Mouse (Mus musculus): ENCODE measurements around the gene Gng3. TPM values are rescaled to one million over a fixed set of nuclear protein-coding genes. Genes with fewer than 3 reads are reported as not detected.

Gng3 gene
- polyA plus RNA-seq, 1 experiment from 2014 or later: 25.2 TPM

GRCm38 (mm10) chr19:8821146-8821545 lies 17.8 kb downstream of the Gng3 start:
- no peaks in the 10 kb centered on the region for H3K27me3 ChIP-seq (replicated peaks; ENCODE audit: control insufficient read depth, insufficient read depth, low read length)
- peak overlapping the region; percentile 94 for H3K9ac ChIP-seq (ENCODE audit: low read length)
- H3K4me3 ChIP-seq (ENCODE audit: low read depth, low read length): peak overlapping the region; percentile 99
- H3K36me3 ChIP-seq (ENCODE audit: control insufficient read depth, insufficient read depth, low read length): peaks cover 44% of the 10 kb centered on the region
- under 1% methylated on average over 7 of the region's 7 CpGs for WGBS
- H3K27ac ChIP-seq (ENCODE audit: low read depth): 0 out of 2 replicates have a peak overlapping the region, but pooled peaks have one; percentile 96
- no peak for DNase-seq (ENCODE audit: low spot score)
- peak overlapping the region; percentile 79 for H3K4me2 ChIP-seq (ENCODE audit: low read length)
- H3K4me1 ChIP-seq (replicated peaks; ENCODE audit: control insufficient read depth, insufficient read depth, low read length): peaks cover 27% of the 10 kb centered on the region
- ATAC-seq (replicated peaks; ENCODE audit: low FRiP score, low TSS enrichment, low read depth): no peak
- H3K9me3 ChIP-seq (ENCODE audit: control insufficient read depth, low read length): no peaks in the 10 kb centered on the region

GRCm38 (mm10) chr19:8820424-8820956 lies 18.5 kb downstream of the Gng3 start:
- H3K4me1 ChIP-seq (replicated peaks; ENCODE audit: control insufficient read depth, insufficient read depth, low read length): peaks cover 27% of the 10 kb centered on the region
- peak overlapping the region; percentile 94 for H3K9ac ChIP-seq (ENCODE audit: low read length)
- peaks cover 43% of the 10 kb centered on the region for H3K36me3 ChIP-seq (ENCODE audit: control insufficient read depth, insufficient read depth, low read length)
- peak overlapping the region; percentile 79 for H3K4me2 ChIP-seq (ENCODE audit: low read length)
- no peaks in the 10 kb centered on the region for H3K27me3 ChIP-seq (replicated peaks; ENCODE audit: control insufficient read depth, insufficient read depth, low read length)
- peak overlapping the region; percentile 99 for H3K4me3 ChIP-seq (ENCODE audit: low read depth, low read length)
- peak overlapping the region; percentile 96 for H3K27ac ChIP-seq (ENCODE audit: low read depth)
- under 1% methylated on average over 47 of the region's 48 CpGs for WGBS
- ATAC-seq (replicated peaks; ENCODE audit: low FRiP score, low TSS enrichment, low read depth) (peak; percentile 22), DNase-seq (ENCODE audit: low spot score) (no peak)
- no peaks in the 10 kb centered on the region for H3K9me3 ChIP-seq (ENCODE audit: control insufficient read depth, low read length)

GRCm38 (mm10) chr19:8819596-8820423 lies 19.2 kb downstream of the Gng3 start, which contains the start of gene Hnrnpul2:
Hnrnpul2 (plus strand) TSS chr19:8820010.
- peak within 1 kb of the TSS; percentile 79 for H3K4me2 ChIP-seq (ENCODE audit: low read length)
- WGBS: under 1% methylated on average over 80 of the region's 83 CpGs
- DNase-seq (ENCODE audit: low spot score) (peak; percentile 96), ATAC-seq (replicated peaks; ENCODE audit: low FRiP score, low TSS enrichment, low read depth) (peak; percentile 94)
- H3K4me3 ChIP-seq (ENCODE audit: low read depth, low read length): peak within 1 kb of the TSS; percentile 99
- H3K36me3 ChIP-seq (ENCODE audit: control insufficient read depth, insufficient read depth, low read length): peaks cover 43% of the 10 kb centered on the region
- H3K27me3 ChIP-seq (replicated peaks; ENCODE audit: control insufficient read depth, insufficient read depth, low read length): no peaks in the 10 kb centered on the region
- peaks cover 27% of the 10 kb centered on the region for H3K4me1 ChIP-seq (replicated peaks; ENCODE audit: control insufficient read depth, insufficient read depth, low read length)
- H3K27ac ChIP-seq (ENCODE audit: low read depth): peak within 1 kb of the TSS; percentile 96
- peak within 1 kb of the TSS; percentile 94 for H3K9ac ChIP-seq (ENCODE audit: low read length)
- no peaks in the 10 kb centered on the region for H3K9me3 ChIP-seq (ENCODE audit: control insufficient read depth, low read length)

- H3K4me3 ChIP-seq (ENCODE audit: low read depth, low read length): peak within 1 kb of the TSS; percentile 99
- no peaks in the 10 kb centered on the region for H3K27me3 ChIP-seq (replicated peaks; ENCODE audit: control insufficient read depth, insufficient read depth, low read length)
- ATAC-seq (replicated peaks; ENCODE audit: low FRiP score, low TSS enrichment, low read depth): peak; percentile 93
- peak within 1 kb of the TSS; percentile 94 for H3K9ac ChIP-seq (ENCODE audit: low read length)
- peaks cover 42% of the 10 kb centered on the region for H3K36me3 ChIP-seq (ENCODE audit: control insufficient read depth, insufficient read depth, low read length)
- DNase-seq (ENCODE audit: low spot score): peak; percentile 98
- WGBS: under 1% methylated on average over 33 of the region's 33 CpGs
- H3K9me3 ChIP-seq (ENCODE audit: control insufficient read depth, low read length): no peaks in the 10 kb centered on the region
- peak within 1 kb of the TSS; percentile 96 for H3K27ac ChIP-seq (ENCODE audit: low read depth)
- peak within 1 kb of the TSS; percentile 79 for H3K4me2 ChIP-seq (ENCODE audit: low read length)
- H3K4me1 ChIP-seq (replicated peaks; ENCODE audit: control insufficient read depth, insufficient read depth, low read length): peaks cover 27% of the 10 kb centered on the region
Measured at GRCm38 (mm10) chr19:8818801-8819595, 20.0 kb downstream of the Gng3 start, which contains the start of gene Ttc9c. Ttc9c (minus strand) TSS chr19:8819333.

GRCm38 (mm10) chr19:8818301-8818798 lies 20.6 kb downstream of the Gng3 start:
- WGBS: 20% methylated on average over 14 of the region's 14 CpGs
- H3K4me3 ChIP-seq (ENCODE audit: low read depth, low read length): peak overlapping the region; percentile 99
- ATAC-seq (replicated peaks; ENCODE audit: low FRiP score, low TSS enrichment, low read depth) (no peak), DNase-seq (ENCODE audit: low spot score) (no peak)
- H3K27ac ChIP-seq (ENCODE audit: low read depth): peak overlapping the region; percentile 96
- peak overlapping the region; percentile 75 for H3K9ac ChIP-seq (ENCODE audit: low read length)
- H3K4me1 ChIP-seq (replicated peaks; ENCODE audit: control insufficient read depth, insufficient read depth, low read length): peaks cover 27% of the 10 kb centered on the region
- H3K36me3 ChIP-seq (ENCODE audit: control insufficient read depth, insufficient read depth, low read length): peaks cover 41% of the 10 kb centered on the region
- H3K9me3 ChIP-seq (ENCODE audit: control insufficient read depth, low read length): no peaks in the 10 kb centered on the region
- peak overlapping the region; percentile 79 for H3K4me2 ChIP-seq (ENCODE audit: low read length)
- H3K27me3 ChIP-seq (replicated peaks; ENCODE audit: control insufficient read depth, insufficient read depth, low read length): no peaks in the 10 kb centered on the region

- H3K4me1 ChIP-seq (replicated peaks; ENCODE audit: control insufficient read depth, insufficient read depth, low read length): peaks cover 20% of the 10 kb centered on the region
- no peaks in the 10 kb centered on the region for H3K27me3 ChIP-seq (replicated peaks; ENCODE audit: control insufficient read depth, insufficient read depth, low read length)
- no peak for ATAC-seq (replicated peaks; ENCODE audit: low FRiP score, low TSS enrichment, low read depth)
- no peak overlapping the region for H3K9ac ChIP-seq (ENCODE audit: low read length)
- DNase-seq (ENCODE audit: low spot score): no peak
- peak overlapping the region; percentile 13; the same call in 1 of the 2 replicates for H3K4me2 ChIP-seq (ENCODE audit: low read length)
- no peaks in the 10 kb centered on the region for H3K9me3 ChIP-seq (ENCODE audit: control insufficient read depth, low read length)
- H3K27ac ChIP-seq (ENCODE audit: low read depth): no peak overlapping the region
- WGBS: 78% methylated on average over 3 of the region's 3 CpGs
- peaks cover 45% of the 10 kb centered on the region for H3K36me3 ChIP-seq (ENCODE audit: control insufficient read depth, insufficient read depth, low read length)
- H3K4me3 ChIP-seq (ENCODE audit: low read depth, low read length): no peak overlapping the region
Measured at GRCm38 (mm10) chr19:8817001-8817400, 22.0 kb downstream of the Gng3 start.

- ATAC-seq (replicated peaks; ENCODE audit: low FRiP score, low TSS enrichment, low read depth): no peak
- H3K27ac ChIP-seq (ENCODE audit: low read depth): no peak overlapping the region
Measured at GRCm38 (mm10) chr19:8815812-8816211, 23.2 kb downstream of the Gng3 start.

GRCm38 (mm10) chr19:8806810-8807209 lies 32.2 kb downstream of the Gng3 start:
- WGBS: 90% methylated on average over 5 of the region's 5 CpGs
- H3K27ac ChIP-seq (ENCODE audit: low read depth): no peak overlapping the region
- peaks cover 8% of the 10 kb centered on the region; the same call in 1 of the 2 replicates for H3K4me1 ChIP-seq (replicated peaks; ENCODE audit: control insufficient read depth, insufficient read depth, low read length)
- H3K9me3 ChIP-seq (ENCODE audit: control insufficient read depth, low read length): no peaks in the 10 kb centered on the region
- no peak overlapping the region for H3K9ac ChIP-seq (ENCODE audit: low read length)
- H3K4me2 ChIP-seq (ENCODE audit: low read length): no peak overlapping the region
- DNase-seq (ENCODE audit: low spot score) (no peak), ATAC-seq (replicated peaks; ENCODE audit: low FRiP score, low TSS enrichment, low read depth) (no peak)
- no peak overlapping the region for H3K4me3 ChIP-seq (ENCODE audit: low read depth, low read length)
- H3K36me3 ChIP-seq (ENCODE audit: control insufficient read depth, insufficient read depth, low read length): peaks cover 66% of the 10 kb centered on the region
- no peaks in the 10 kb centered on the region for H3K27me3 ChIP-seq (replicated peaks; ENCODE audit: control insufficient read depth, insufficient read depth, low read length)

More at GRCm38 (mm10) chr19:8815812-8816211, 23.2 kb downstream of the Gng3 start:
- Histone ChIP-seq H3K4me2 (ENCODE audit: low read length) (no peak overlapping the region), H3K36me3 (ENCODE audit: control insufficient read depth, insufficient read depth, low read length) (peaks cover 53% of the 10 kb centered on the region), H3K9me3 (ENCODE audit: control insufficient read depth, low read length) (no peaks in the 10 kb centered on the region), H3K4me3 (ENCODE audit: low read depth, low read length) (no peak overlapping the region), H3K27me3 (replicated peaks; ENCODE audit: control insufficient read depth, insufficient read depth, low read length) (no peaks in the 10 kb centered on the region), H3K4me1 (replicated peaks; ENCODE audit: control insufficient read depth, insufficient read depth, low read length) (peaks cover 16% of the 10 kb centered on the region), H3K9ac (ENCODE audit: low read length) (no peak overlapping the region; the same call in 1 of the 2 replicates)
- WGBS: 81% methylated on average over 11 of the region's 11 CpGs
- DNase-seq (ENCODE audit: low spot score): no peak
